Mouse (Mus musculus) spleen, adult 2 months (tissue): ENCODE measurements around the gene Ermard. TPM values are rescaled to one million over a fixed set of nuclear protein-coding genes. Genes with fewer than 3 reads are reported as not detected.

ENCODE experiments used
- DNase-seq, 2 experiments: peaks; one replicate each; pipeline versions ENCODE4 v3.0.0 to v3.0.0-alpha.2; 2012 to 2021; ENCODE audit warnings: low spot score in 2 of 2, low read depth in 1 of 2
- H3K27ac ChIP-seq: fragments of 200-500 bp; 2 replicates; pipeline ENCODE4 v1.5.1; 2012; ENCODE audit warnings: low read length, inconsistent platforms; ENCODE audit not compliant: insufficient read depth
- H3K27me3 ChIP-seq: fragments of 200-500 bp; 2 replicates; pipeline ENCODE4 v1.6.1; 2012; ENCODE audit warnings: mild to moderate bottlenecking, moderate library complexity, low read length, inconsistent platforms; ENCODE audit not compliant: control insufficient read depth, insufficient read depth
- H3K36me3 ChIP-seq: fragments of 200-500 bp; 2 replicates; pipeline ENCODE4 v1.6.1; 2012; ENCODE audit warnings: mild to moderate bottlenecking, low read length, inconsistent platforms; ENCODE audit not compliant: control insufficient read depth, insufficient read depth
- H3K4me1 ChIP-seq: fragments of 200-500 bp; 2 replicates; pipeline ENCODE4 v1.6.1; 2011; ENCODE audit warnings: inconsistent platforms; ENCODE audit not compliant: control insufficient read depth, insufficient read depth, insufficient read length
- H3K4me3 ChIP-seq: fragments of 200-500 bp; 2 replicates; pipeline ENCODE4 v1.5.1; 2011; ENCODE audit warnings: mild to moderate bottlenecking, inconsistent platforms; ENCODE audit not compliant: insufficient read depth, insufficient read length; ENCODE audit errors: extremely low read depth
- CTCF ChIP-seq: fragments of 200-500 bp; IDR thresholded peaks from 2 replicates; pipeline ENCODE4 v1.5.1; 2011; ENCODE audit warnings: mild to moderate bottlenecking, inconsistent platforms; ENCODE audit not compliant: insufficient read depth, insufficient read length, insufficient replicate concordance; ENCODE audit errors: extremely low read depth
- POLR2A ChIP-seq: fragments of 200-500 bp; IDR thresholded peaks from 2 replicates; pipeline ENCODE4 v1.6.1; 2011; ENCODE audit warnings: low read depth, low read length, inconsistent platforms
- WGBS: fragments of 180-500 bp; shearing (Covaris S2); methylation state at CpG from one replicate; pipeline ENCODE4 v1.1.7; 2018; 5-methylcytosine and 5-hydroxymethylcytosine counted together
- polyA plus RNA-seq: library from polyadenylated mRNA; depleted of rRNA; stranded (reverse); fragments of >200 nt; gene quantifications from 2 replicates; pipeline ENCODE4 v1.2.3, GENCODE M21; 2012

Gene Ermard
- polyA plus RNA-seq, 1 experiment = 43.1 TPM

DNA sequence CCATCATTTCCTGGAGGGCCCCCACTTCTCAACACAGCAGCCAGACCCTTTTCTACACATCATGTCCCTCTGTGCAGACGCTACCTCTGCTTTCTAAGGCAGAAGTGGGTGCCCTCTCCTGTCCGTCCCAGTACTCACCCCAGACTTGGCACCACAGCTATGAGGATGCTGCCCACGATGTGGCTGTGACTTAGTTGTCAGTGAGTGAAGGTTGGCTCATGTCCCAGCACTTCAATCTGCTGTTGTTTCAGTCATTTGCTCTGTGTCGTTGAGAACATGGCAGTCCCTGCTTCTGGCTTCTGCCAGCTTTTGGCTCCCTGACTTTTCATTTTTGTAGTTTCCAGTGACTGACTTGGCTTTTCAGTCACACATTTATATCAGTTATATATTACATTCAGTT lies 14.9 kb downstream of the Ermard start:
- Histone ChIP-seq H3K4me1 (no peaks in the 10 kb centered on the region), H3K27me3 (no peaks in the 10 kb centered on the region), H3K36me3 (peaks cover 25% of the 10 kb centered on the region), H3K4me3 (no peak overlapping the region), H3K27ac (no peak overlapping the region)
- TF ChIP-seq CTCF (no peak), POLR2A (no peak)
- 82% methylated on average over 4 of the region's 4 CpGs for WGBS
- no peak for DNase-seq

GRCm38 (mm10) chr17:15058161-15058591 lies 17.2 kb downstream of the Ermard start:
- Histone ChIP-seq H3K4me3 (no peak overlapping the region), H3K27me3 (no peaks in the 10 kb centered on the region), H3K4me1 (no peaks in the 10 kb centered on the region), H3K27ac (no peak overlapping the region), H3K36me3 (peaks cover 32% of the 10 kb centered on the region)
- 91% methylated on average over 5 of the region's 5 CpGs for WGBS
- TF ChIP-seq POLR2A (no peak), CTCF (no peak)
- no peak for DNase-seq

GRCm38 (mm10) chr17:15059646-15060045 lies 18.6 kb downstream of the Ermard start:
- 94% methylated on average over 14 of the region's 14 CpGs for WGBS
- TF ChIP-seq POLR2A = no peak
- TF ChIP-seq CTCF = no peak
- no peaks in the 10 kb centered on the region for H3K4me1 ChIP-seq
- DNase-seq = no peak
- no peak overlapping the region for H3K27ac ChIP-seq
- peaks cover 34% of the 10 kb centered on the region for H3K36me3 ChIP-seq
- no peak overlapping the region for H3K4me3 ChIP-seq
- no peaks in the 10 kb centered on the region for H3K27me3 ChIP-seq

DNA sequence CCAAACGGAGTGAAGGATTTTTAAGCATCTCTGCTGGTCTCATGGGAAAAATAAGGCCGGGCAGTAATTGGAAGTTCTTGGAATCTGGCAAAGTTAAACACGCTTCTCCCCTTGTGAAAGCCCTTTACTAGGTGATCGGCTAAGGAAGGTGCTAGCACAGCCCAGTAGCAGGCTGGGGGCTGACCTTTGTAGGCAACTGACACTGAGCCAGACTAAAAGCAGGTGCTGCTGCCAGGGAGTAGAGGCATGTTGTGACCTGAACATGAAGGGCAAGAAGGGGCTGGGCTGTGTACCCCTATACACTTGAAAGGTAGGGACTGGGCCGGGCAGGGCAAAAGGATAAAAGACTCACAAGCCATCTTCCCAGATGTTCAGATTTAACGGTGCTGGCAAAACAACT lies 19.3 kb downstream of the Ermard start:
- Histone ChIP-seq H3K27me3 (no peaks in the 10 kb centered on the region), H3K36me3 (peaks cover 34% of the 10 kb centered on the region)
- whole genome bisulfite sequencing = 94% methylated on average over 6 of the region's 6 CpGs

GRCm38 (mm10) chr17:15065391-15066024 lies 24.5 kb downstream of the Ermard start:
- no peak overlapping the region for H3K27ac ChIP-seq
- no peak overlapping the region for H3K4me3 ChIP-seq
- 52% methylated on average over 13 of the region's 13 CpGs for WGBS
- H3K36me3 ChIP-seq = peaks cover 9% of the 10 kb centered on the region; the same call in 1 of the 2 replicates
- no peak for DNase-seq
- no peaks in the 10 kb centered on the region; the same call in 1 of the 2 replicates for H3K4me1 ChIP-seq
- H3K27me3 ChIP-seq = no peaks in the 10 kb centered on the region
- TF ChIP-seq POLR2A (no peak), CTCF (peak; percentile 24; the same call in 1 of the 2 replicates)

More for the DNA sequence above, 19.3 kb downstream of the Ermard start:
- Histone ChIP-seq H3K4me1 (no peaks in the 10 kb centered on the region), H3K4me3 (no peak overlapping the region), H3K27ac (no peak overlapping the region)
- TF ChIP-seq POLR2A (no peak), CTCF (no peak)
- DNase-seq = no peak

GRCm38 (mm10) chr17:15066066-15066465 lies 25.1 kb downstream of the Ermard start:
- no peaks in the 10 kb centered on the region for H3K27me3 ChIP-seq
- TF ChIP-seq CTCF (no peak), POLR2A (no peak)
- H3K27ac ChIP-seq = no peak overlapping the region
- 74% methylated on average over 6 of the region's 6 CpGs for WGBS
- H3K36me3 ChIP-seq = peaks cover 9% of the 10 kb centered on the region; the same call in 1 of the 2 replicates
- no peak overlapping the region for H3K4me3 ChIP-seq
- H3K4me1 ChIP-seq = no peaks in the 10 kb centered on the region; the same call in 1 of the 2 replicates
- no peak for DNase-seq

- Histone ChIP-seq H3K4me1 (no peaks in the 10 kb centered on the region; the same call in 1 of the 2 replicates), H3K27ac (no peak overlapping the region), H3K27me3 (no peaks in the 10 kb centered on the region), H3K4me3 (no peak overlapping the region), H3K36me3 (peaks cover 5% of the 10 kb centered on the region; the same call in 1 of the 2 replicates)
- DNase-seq = no peak
- 90% methylated on average over 1 of the region's 1 CpGs for WGBS
- no peak for TF ChIP-seq CTCF
- TF ChIP-seq POLR2A = no peak
Observed at GRCm38 (mm10) chr17:15066911-15067310, 25.9 kb downstream of the Ermard start.
